Mouse (Mus musculus): Measurements from ENCODE around the gene Slc25a13. TPM values are rescaled to one million over a fixed set of nuclear protein-coding genes. Genes with fewer than 3 reads are reported as not detected.
A peak's percentile ranks its signal among the peaks of the same experiment; 100 is the strongest.

Slc25a13 gene
- total RNA-seq, 2 experiments from 2014 or later: 3.4 to 3.7 TPM

- peak overlapping the region; percentile 61 for H3K4me3 ChIP-seq
- no peak overlapping the region; the same call in 1 of the 2 replicates for H3K27ac ChIP-seq
- peak; percentile 97 for TF ChIP-seq CTCF (conservative IDR thresholded peaks at IDR 0.05)
- DNase-seq (ENCODE audit: low spot score in 2 of 2): peak; percentile 63 to 77
Observed at GRCm38 (mm10) chr6:6005762-6006431, 211.1 kb downstream of the Slc25a13 start.

DNA sequence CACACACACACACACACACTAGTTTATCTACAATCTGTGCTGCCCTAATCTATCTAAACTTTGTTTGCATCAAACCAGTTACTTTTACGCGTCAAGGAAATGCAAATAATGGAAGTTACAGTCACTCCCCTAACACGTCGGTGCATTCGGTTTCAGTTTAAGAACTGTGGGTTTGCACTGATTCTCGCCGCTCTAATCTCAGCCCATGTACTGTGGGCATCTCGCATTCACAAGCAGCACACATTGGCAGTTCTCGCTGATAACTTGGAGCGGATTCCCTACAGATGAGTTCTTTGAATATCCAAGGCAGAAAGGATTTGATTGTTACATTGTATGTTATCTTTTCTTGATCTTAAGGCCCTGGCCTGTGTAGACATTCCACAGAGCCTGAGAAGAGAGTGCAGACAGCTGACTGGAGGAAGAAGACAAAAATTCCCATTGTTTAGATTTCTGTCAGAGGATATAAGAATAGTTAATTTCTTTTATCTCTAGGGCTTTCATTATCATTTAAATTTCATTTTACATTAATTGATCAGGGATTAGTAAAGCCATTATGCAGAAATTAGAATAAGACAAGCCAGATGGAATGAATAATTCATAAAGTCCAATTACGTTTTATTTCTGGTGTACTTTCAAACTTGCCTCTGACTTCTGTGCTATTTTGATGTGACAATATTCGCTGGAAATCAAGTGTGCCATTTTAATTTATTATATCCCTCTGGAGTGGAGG is 212.1 kb downstream of the Slc25a13 start:
- Histone ChIP-seq H3K27ac (no peak overlapping the region), H3K4me3 (no peak overlapping the region)
- no peak for DNase-seq (ENCODE audit: low spot score in 2 of 2)
- TF ChIP-seq CTCF (conservative IDR thresholded peaks at IDR 0.05): no peak

GRCm38 (mm10) chr6:6002061-6002460 is 214.9 kb downstream of the Slc25a13 start:
- no peak for TF ChIP-seq CTCF (conservative IDR thresholded peaks at IDR 0.05)
- H3K4me3 ChIP-seq: no peak overlapping the region
- DNase-seq (ENCODE audit: low spot score in 2 of 2): no peak

DNA sequence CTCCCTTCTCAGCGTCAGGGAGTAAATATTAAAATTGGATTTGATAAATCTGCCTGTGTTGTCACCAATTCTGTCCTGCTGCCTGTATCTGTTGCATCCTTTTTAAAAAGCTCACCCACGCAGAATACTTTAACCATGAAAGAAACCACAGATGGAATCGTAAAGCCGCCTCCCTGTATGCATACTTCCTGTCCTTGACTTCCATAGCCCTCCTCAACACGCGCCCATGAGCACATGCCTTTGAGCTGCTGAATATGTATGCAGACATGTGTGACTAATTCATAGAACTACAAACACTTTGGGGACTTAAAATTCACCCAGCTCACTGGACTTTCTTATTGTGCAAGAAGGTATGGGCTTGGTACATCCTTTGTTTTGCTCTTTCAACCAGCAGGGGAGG is 219.4 kb downstream of the Slc25a13 start:
- DNase-seq (ENCODE audit: low spot score in 2 of 2): peak in 1 of 2 experiments; percentile 26
- Histone ChIP-seq H3K27ac (no peak overlapping the region), H3K4me3 (no peak overlapping the region)
- TF ChIP-seq CTCF (conservative IDR thresholded peaks at IDR 0.05): no peak

More at GRCm38 (mm10) chr6:6002061-6002460, 214.9 kb downstream of the Slc25a13 start:
- H3K27ac ChIP-seq: no peak overlapping the region

DNA sequence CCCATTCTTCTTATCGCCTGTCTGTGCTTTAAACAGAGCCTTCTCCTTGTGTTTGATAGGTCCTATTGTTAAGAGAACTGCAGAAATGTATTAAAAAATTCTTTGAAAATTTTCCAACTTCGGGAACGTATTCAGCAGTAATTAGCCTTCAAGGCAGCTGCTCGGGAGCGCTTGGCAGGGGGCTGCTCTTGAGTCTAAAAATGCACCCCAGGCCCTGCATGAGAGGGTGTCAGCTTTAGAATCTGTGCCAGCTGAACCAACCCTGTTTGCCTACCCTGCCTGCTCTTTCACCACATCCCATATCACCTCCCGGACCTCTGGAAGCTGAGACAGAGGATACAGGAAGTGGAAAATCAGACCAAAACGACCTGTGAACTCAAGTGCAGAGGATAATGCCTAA is 223.9 kb downstream of the Slc25a13 start:
- no peak overlapping the region for H3K27ac ChIP-seq
- TF ChIP-seq CTCF (conservative IDR thresholded peaks at IDR 0.05): no peak
- DNase-seq (ENCODE audit: low spot score in 2 of 2): no peak
- H3K4me3 ChIP-seq: no peak overlapping the region

GRCm38 (mm10) chr6:5991817-5992755 is 224.9 kb downstream of the Slc25a13 start:
- TF ChIP-seq CTCF (conservative IDR thresholded peaks at IDR 0.05): no peak
- no peak overlapping the region for H3K27ac ChIP-seq
- H3K4me3 ChIP-seq: peak overlapping the region; percentile 36
- DNase-seq (ENCODE audit: low spot score in 2 of 2): peak; percentile 62 to 66

GRCm38 (mm10) chr6:5991243-5991642 is 225.7 kb downstream of the Slc25a13 start:
- no peak for TF ChIP-seq CTCF (conservative IDR thresholded peaks at IDR 0.05)
- H3K4me3 ChIP-seq: no peak overlapping the region
- DNase-seq (ENCODE audit: low spot score in 2 of 2): no peak
- H3K27ac ChIP-seq: no peak overlapping the region
